Comparison of ENCODE assay signal across 9 mouse cellular contexts in the genomic region with DNA sequence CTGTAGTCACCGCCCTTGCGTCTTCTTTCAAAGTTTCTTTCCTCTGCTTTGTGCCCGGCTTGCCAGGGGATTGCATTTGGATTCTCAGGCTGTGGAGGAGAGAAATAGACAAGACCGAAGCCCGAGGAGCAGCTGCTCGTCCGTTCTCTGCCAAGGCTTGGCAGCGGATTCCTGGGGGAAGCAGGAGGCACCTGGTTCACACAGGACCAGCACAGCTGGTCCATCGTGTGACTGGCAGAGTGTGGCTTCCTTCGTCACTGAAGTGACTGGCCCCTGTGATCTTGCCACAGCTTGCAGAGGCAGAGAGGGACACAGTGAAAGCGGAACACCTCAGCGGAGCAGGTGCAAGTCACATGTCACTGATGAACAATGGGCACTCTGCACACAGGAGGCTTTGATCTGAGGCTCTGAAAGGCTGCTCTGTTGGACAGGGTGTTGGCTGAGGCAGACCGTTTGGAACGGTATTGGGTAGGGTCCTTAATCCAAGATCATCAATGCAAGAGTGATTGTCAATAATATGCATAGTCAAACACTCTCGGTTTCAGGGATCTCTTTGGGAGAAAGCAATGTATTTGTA.
DNase-seq lines count a peak whose midpoint lies in the region; ATAC-seq and TF ChIP-seq lines count a peak whose summit lies in the region.
"Had no signal": no experiment of that assay in that cellular context is flagged by ENCODE, and none has a peak within 500 bp of the region (broad histone marks: within the 10 kb centered on the region; RNA-seq: fewer than 3 reads in every experiment).

No protein-coding gene starts in this region.

- H3K27ac ChIP-seq in hindbrain, embryonic 14.5 days: no peak overlapping the region
- no peak overlapping the region for H3K27ac ChIP-seq in hindbrain, embryonic 11.5 days (ENCODE audit: low read depth, low read length)
- H3K27ac ChIP-seq in forebrain, postnatal 0 days (ENCODE audit: low read depth, low read length): no peak overlapping the region
- H3K27ac ChIP-seq in midbrain, postnatal 0 days (ENCODE audit: low read depth, low read length): no peak overlapping the region

- DNase-seq in hindbrain, embryonic 14.5 days (ENCODE audit: low spot score): peak; percentile 47
- DNase-seq in hindbrain, embryonic 11.5 days (ENCODE audit: low spot score): no peak
- DNase-seq in brain, adult 2 months (ENCODE audit: low read depth, low spot score): peak; percentile 60
- DNase-seq in forebrain, postnatal 0 days: peak; percentile 56
- peak; percentile 80 for DNase-seq in midbrain, postnatal 0 days (ENCODE audit: low spot score)
- no peak for DNase-seq in spleen, postnatal 4 days (ENCODE audit: low spot score in 2 of 2)
- DNase-seq in c-Kit-positive CD71-positive TER-119-positive erythroid progenitor cells, embryonic 14.5 days (ENCODE audit: low spot score): no peak
- no peak for DNase-seq in embryo, embryonic 10.5 days (ENCODE audit: low spot score)
- DNase-seq: thymus, postnatal 14 days had no signal

- H3K4me2 ChIP-seq in hindbrain, embryonic 14.5 days (replicated peaks): no peak overlapping the region
- H3K4me2 ChIP-seq in hindbrain, embryonic 11.5 days (replicated peaks; ENCODE audit: low read depth, low read length): no peak overlapping the region
- no peak overlapping the region for H3K4me2 ChIP-seq in forebrain, postnatal 0 days (ENCODE audit: low read depth)
- H3K4me2 ChIP-seq in midbrain, postnatal 0 days (ENCODE audit: low read depth, low read length, poor library complexity, severe bottlenecking): no peak overlapping the region

- WGBS in hindbrain, embryonic 14.5 days: 70% methylated on average over 15 of the region's 15 CpGs
- 88% methylated on average over 15 of the region's 15 CpGs for WGBS in hindbrain, embryonic 11.5 days
- 40% methylated on average over 15 of the region's 15 CpGs for WGBS in forebrain, postnatal 0 days
- 71% methylated on average over 15 of the region's 15 CpGs for WGBS in midbrain, postnatal 0 days

- TF ChIP-seq CTCF in forebrain, postnatal 0 days (IDR thresholded peaks at IDR 0.05; ENCODE audit: low read depth): no peak
- TF ChIP-seq CTCF in midbrain, postnatal 0 days (IDR thresholded peaks at IDR 0.05): no peak

- no peaks in the 10 kb centered on the region for H3K4me1 ChIP-seq in hindbrain, embryonic 14.5 days (replicated peaks; ENCODE audit: control insufficient read depth, insufficient read depth, low read length)
- no peaks in the 10 kb centered on the region for H3K4me1 ChIP-seq in hindbrain, embryonic 11.5 days (replicated peaks; ENCODE audit: control insufficient read depth, insufficient read depth, low read length)
- H3K4me1 ChIP-seq in forebrain, postnatal 0 days (ENCODE audit: insufficient read depth): no peaks in the 10 kb centered on the region
- no peaks in the 10 kb centered on the region for H3K4me1 ChIP-seq in midbrain, postnatal 0 days (ENCODE audit: insufficient read depth, low read length)

- H3K27me3 ChIP-seq in hindbrain, embryonic 14.5 days (ENCODE audit: control insufficient read depth, insufficient read depth, low read length): no peaks in the 10 kb centered on the region
- H3K27me3 ChIP-seq in hindbrain, embryonic 11.5 days (ENCODE audit: control insufficient read depth, insufficient read depth, low read length): no peaks in the 10 kb centered on the region
- H3K27me3 ChIP-seq in forebrain, postnatal 0 days (ENCODE audit: insufficient read depth, low read length): no peaks in the 10 kb centered on the region
- H3K27me3 ChIP-seq in midbrain, postnatal 0 days (ENCODE audit: insufficient read depth, low read length): no peaks in the 10 kb centered on the region

- no peaks in the 10 kb centered on the region for H3K36me3 ChIP-seq in hindbrain, embryonic 14.5 days (replicated peaks; ENCODE audit: control insufficient read depth, insufficient read depth)
- H3K36me3 ChIP-seq in hindbrain, embryonic 11.5 days (ENCODE audit: control insufficient read depth, insufficient read depth, low read length): no peaks in the 10 kb centered on the region
- no peaks in the 10 kb centered on the region for H3K36me3 ChIP-seq in forebrain, postnatal 0 days (ENCODE audit: insufficient read depth)
- H3K36me3 ChIP-seq in midbrain, postnatal 0 days (ENCODE audit: insufficient read depth, low read length): no peaks in the 10 kb centered on the region

- no peak overlapping the region for H3K9ac ChIP-seq in hindbrain, embryonic 14.5 days
- H3K9ac ChIP-seq in hindbrain, embryonic 11.5 days (ENCODE audit: low read depth, low read length): no peak overlapping the region
- H3K9ac ChIP-seq in forebrain, postnatal 0 days: no peak overlapping the region
- no peak overlapping the region for H3K9ac ChIP-seq in midbrain, postnatal 0 days (replicated peaks; ENCODE audit: low read length, poor library complexity, severe bottlenecking)

- H3K4me3 ChIP-seq in hindbrain, embryonic 14.5 days (replicated peaks; ENCODE audit: low read length): no peak overlapping the region
- no peak overlapping the region for H3K4me3 ChIP-seq in hindbrain, embryonic 11.5 days (ENCODE audit: low read depth, low read length)
- H3K4me3 ChIP-seq in forebrain, postnatal 0 days (ENCODE audit: low read depth, low read length): no peak overlapping the region
- no peak overlapping the region for H3K4me3 ChIP-seq in midbrain, postnatal 0 days (ENCODE audit: low read depth, low read length)

- no peaks in the 10 kb centered on the region for H3K9me3 ChIP-seq in hindbrain, embryonic 14.5 days (ENCODE audit: control insufficient read depth, low read length)
- no peaks in the 10 kb centered on the region for H3K9me3 ChIP-seq in hindbrain, embryonic 11.5 days (ENCODE audit: control insufficient read depth, low read length)
- no peaks in the 10 kb centered on the region for H3K9me3 ChIP-seq in forebrain, postnatal 0 days (ENCODE audit: low read length)
- no peaks in the 10 kb centered on the region for H3K9me3 ChIP-seq in midbrain, postnatal 0 days (ENCODE audit: low read length)

- ATAC-seq in hindbrain, embryonic 14.5 days (ENCODE audit: low FRiP score): peak; percentile 43; the same call in 1 of the 2 replicates
- ATAC-seq in hindbrain, embryonic 11.5 days (ENCODE audit: low FRiP score): no peak
- peak; percentile 71 for ATAC-seq in forebrain, postnatal 0 days
- no peak; the same call in 1 of the 2 replicates for ATAC-seq in midbrain, postnatal 0 days (ENCODE audit: low FRiP score)

Comparison
In these comparisons a context has a peak if more than half of its experiments do, and no peak if none do; other contexts are left out.
1. ATAC-seq: peak in hindbrain, embryonic 14.5 days (single experiment) and forebrain, postnatal 0 days (single experiment); none in hindbrain, embryonic 11.5 days (single experiment) and midbrain, postnatal 0 days (single experiment).
2. DNase-seq: peak in hindbrain, embryonic 14.5 days (single experiment), brain, adult 2 months (single experiment), forebrain, postnatal 0 days (single experiment) and midbrain, postnatal 0 days (single experiment); none in hindbrain, embryonic 11.5 days (single experiment), spleen, postnatal 4 days (0 of 2), c-Kit-positive CD71-positive TER-119-positive erythroid progenitor cells, embryonic 14.5 days (single experiment) and embryo, embryonic 10.5 days (single experiment).